Mouse (Mus musculus) C2C12 (cell line): Measurements from ENCODE around the gene Cryaa. TPM values are rescaled to one million over a fixed set of nuclear protein-coding genes. Genes with fewer than 3 reads are reported as not detected.

Experiments
- H3K27me3 ChIP-seq: one replicate; pipeline ENCODE4 v1.6.1; 2011; ENCODE audit not compliant: control insufficient read depth, insufficient read depth, insufficient read length
- H3K36me3 ChIP-seq: one replicate; pipeline ENCODE4 v1.6.1; 2011; ENCODE audit not compliant: control insufficient read depth, insufficient read depth
- H3K4me3 ChIP-seq: one replicate; pipeline ENCODE4 v1.5.1; 2011; ENCODE audit warnings: mild to moderate bottlenecking, control low read depth; ENCODE audit not compliant: poor library complexity, insufficient read depth, severe bottlenecking
- H3K79me2 ChIP-seq: one replicate; pipeline ENCODE4 v1.6.1; 2011; ENCODE audit not compliant: control insufficient read depth, insufficient read depth
- H3K79me3 ChIP-seq: one replicate; pipeline ENCODE4 v1.6.1; 2011; ENCODE audit warnings: low read depth, control low read depth
- H3ac ChIP-seq: one replicate; pipeline ENCODE3; 2011; ENCODE audit warnings: low read depth; ENCODE audit not compliant: control insufficient read depth, insufficient read length
- CEBPB ChIP-seq: IDR thresholded peaks from one replicate; pipeline ENCODE4 v1.6.1; 2011; ENCODE audit warnings: low read depth, mild to moderate bottlenecking, control low read depth, moderate library complexity
- CTCF ChIP-seq: IDR thresholded peaks from one replicate; pipeline ENCODE4 v1.5.1; 2011; ENCODE audit not compliant: control insufficient read depth, insufficient read depth, insufficient read length
- FOSL1 ChIP-seq: IDR thresholded peaks from one replicate; pipeline ENCODE4 v1.8.0; 2011; ENCODE audit warnings: mild to moderate bottlenecking, low read length; ENCODE audit not compliant: poor library complexity, insufficient read depth, severe bottlenecking
- MAX ChIP-seq: IDR thresholded peaks from one replicate; pipeline ENCODE4 v1.6.1; 2011; ENCODE audit warnings: mild to moderate bottlenecking, control low read depth
- MYOD1 ChIP-seq: IDR thresholded peaks from one replicate; pipeline ENCODE4 v1.6.1; 2011; ENCODE audit warnings: low read depth; ENCODE audit not compliant: control insufficient read depth, insufficient read length
- MYOG ChIP-seq: IDR thresholded peaks from one replicate; pipeline ENCODE4 v1.6.1; 2011; ENCODE audit not compliant: control insufficient read depth, insufficient read length; ENCODE audit errors: extremely low read depth
- USF1 ChIP-seq: IDR thresholded peaks from one replicate; pipeline ENCODE4 v1.6.1; 2011; ENCODE audit warnings: low read depth, mild to moderate bottlenecking, control low read depth, moderate library complexity
- polyA plus RNA-seq: library from polyadenylated mRNA; unstranded; fragments of >200 nt; fragmentation: generic; extraction: Trizol; gene quantifications from one replicate; pipeline ENCODE4 v1.2.1, GENCODE M21; 2012; ENCODE audit warnings: missing spikeins

Gene Cryaa
- polyA plus RNA-seq, 1 experiment: not detected

DNA sequence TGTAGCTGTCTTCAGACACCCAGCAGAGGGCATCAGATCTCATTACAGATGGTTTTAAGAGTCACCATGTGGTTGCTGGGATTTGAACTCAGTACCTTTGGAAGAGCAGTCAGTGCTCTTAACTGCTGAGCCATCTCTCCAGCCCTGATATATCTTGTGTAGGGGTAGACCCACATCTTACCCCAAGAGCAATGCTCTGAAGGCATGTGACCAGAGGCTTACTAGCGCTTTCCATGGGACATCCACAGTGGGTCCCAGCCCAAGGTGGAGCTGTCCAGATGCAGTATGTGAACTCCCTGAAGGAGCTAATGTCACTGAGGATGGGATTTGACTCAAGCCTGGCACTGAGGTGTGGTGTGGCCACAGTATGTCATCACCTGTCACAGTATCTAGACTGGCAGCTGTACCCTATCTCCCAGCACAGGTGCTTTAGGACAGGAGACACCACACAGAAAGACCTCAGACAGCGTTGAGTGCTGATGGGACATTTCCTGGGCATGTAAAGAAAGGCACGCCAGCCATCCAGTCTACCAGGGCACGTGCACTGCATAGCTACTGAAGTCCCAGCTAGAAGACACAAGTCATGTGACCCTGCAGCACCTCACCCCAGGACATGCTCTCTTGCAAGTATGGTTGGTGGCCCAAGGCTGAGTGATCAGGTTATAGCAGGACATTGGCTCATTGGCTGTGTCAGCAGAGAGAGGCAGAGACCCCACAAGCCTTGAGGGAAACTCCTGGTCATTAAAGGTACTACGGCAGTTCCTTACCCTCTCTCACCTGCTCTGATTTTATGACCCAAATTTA is 31.2 kb upstream of the Cryaa start:
- Histone ChIP-seq H3K36me3 (peaks cover 55% of the 10 kb centered on the region), H3K27me3 (no peaks in the 10 kb centered on the region), H3K79me2 (peaks cover 14% of the 10 kb centered on the region), H3K4me3 (no peak overlapping the region), H3ac (no peak overlapping the region), H3K79me3 (peaks cover 11% of the 10 kb centered on the region)
- TF ChIP-seq MYOD1 (no peak), FOSL1 (no peak), CEBPB (no peak), MAX (no peak), USF1 (no peak), MYOG (no peak), CTCF (no peak)

DNA sequence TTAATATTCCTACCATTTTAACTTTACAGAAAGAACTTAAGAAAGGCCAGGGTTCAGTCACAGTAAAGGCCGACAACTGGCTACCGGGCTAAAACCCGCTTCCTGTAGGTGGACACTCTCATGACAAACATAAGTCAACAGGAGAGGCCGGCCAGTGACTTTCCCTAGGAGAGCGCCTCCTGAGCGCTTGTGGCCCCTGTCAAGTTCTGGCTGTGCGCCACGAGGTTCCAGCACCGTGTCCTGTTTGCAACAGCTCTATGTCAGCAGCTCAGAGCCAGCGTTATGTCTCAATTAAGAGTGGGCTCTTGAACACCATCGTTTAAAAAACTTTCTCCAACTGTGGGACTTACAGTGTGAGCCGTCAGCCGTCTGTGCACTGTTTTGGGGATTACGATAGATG is 25.5 kb upstream of the Cryaa start:
- H3K27me3 ChIP-seq: no peaks in the 10 kb centered on the region
- H3K79me3 ChIP-seq: peaks cover 68% of the 10 kb centered on the region
- no peak overlapping the region for H3ac ChIP-seq
- no peak for TF ChIP-seq CEBPB
- TF ChIP-seq MYOD1: no peak
- TF ChIP-seq FOSL1: no peak
- no peak for TF ChIP-seq USF1
- no peak for TF ChIP-seq MYOG
- TF ChIP-seq MAX: no peak
- TF ChIP-seq CTCF: no peak
- peaks cover 71% of the 10 kb centered on the region for H3K79me2 ChIP-seq
- no peak overlapping the region for H3K4me3 ChIP-seq
- H3K36me3 ChIP-seq: peaks cover 96% of the 10 kb centered on the region

DNA sequence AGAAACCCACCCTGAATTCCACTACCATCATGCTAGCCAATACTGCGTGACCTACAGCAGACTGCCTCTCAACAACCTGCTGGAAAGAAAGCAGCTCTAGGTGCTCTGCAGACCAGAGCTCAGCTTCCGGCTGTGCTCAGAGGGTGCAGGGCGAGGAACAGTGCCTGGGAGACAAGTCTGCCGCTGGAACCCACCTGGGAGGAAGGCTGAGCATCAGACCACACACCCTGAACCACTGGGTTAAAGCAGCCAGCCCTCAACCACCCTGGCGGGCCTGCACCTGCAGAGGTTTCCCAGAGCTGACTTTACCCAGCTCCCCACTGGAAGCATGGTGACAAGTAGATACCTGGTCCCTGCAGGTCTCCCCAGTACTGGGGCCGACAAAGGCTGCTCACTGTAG is 24.3 kb upstream of the Cryaa start:
- TF ChIP-seq FOSL1: no peak
- TF ChIP-seq MAX: no peak
- TF ChIP-seq CEBPB: no peak
- no peak for TF ChIP-seq CTCF
- no peak for TF ChIP-seq USF1
- no peak for TF ChIP-seq MYOD1
- TF ChIP-seq MYOG: no peak
- Histone ChIP-seq H3K79me3 (peaks cover 79% of the 10 kb centered on the region), H3K4me3 (no peak overlapping the region), H3ac (no peak overlapping the region), H3K36me3 (peaks cover 89% of the 10 kb centered on the region), H3K79me2 (peaks cover 83% of the 10 kb centered on the region), H3K27me3 (no peaks in the 10 kb centered on the region)

DNA sequence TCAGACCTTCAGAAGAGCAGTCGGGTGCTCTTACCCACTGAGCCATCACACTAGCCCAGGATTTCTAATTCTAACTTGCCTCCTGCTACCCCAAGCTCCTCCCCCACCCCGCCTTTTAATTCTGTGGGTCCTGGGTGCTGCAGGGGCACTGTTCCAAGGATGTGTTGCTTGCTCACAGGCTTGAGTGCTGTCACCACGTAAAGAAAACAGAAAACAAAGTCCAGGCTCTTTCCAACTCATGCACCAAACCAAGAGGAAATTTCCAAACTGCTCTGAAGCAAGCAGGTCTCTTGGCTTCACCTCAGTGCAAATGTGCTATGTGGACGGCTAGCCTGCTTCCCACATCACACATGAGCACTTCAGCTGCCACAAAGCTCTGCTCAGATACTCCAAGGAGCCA is 22.2 kb upstream of the Cryaa start:
- H3K79me3 ChIP-seq: peaks cover 73% of the 10 kb centered on the region
- TF ChIP-seq MAX (no peak), CEBPB (no peak), USF1 (no peak)

DNA sequence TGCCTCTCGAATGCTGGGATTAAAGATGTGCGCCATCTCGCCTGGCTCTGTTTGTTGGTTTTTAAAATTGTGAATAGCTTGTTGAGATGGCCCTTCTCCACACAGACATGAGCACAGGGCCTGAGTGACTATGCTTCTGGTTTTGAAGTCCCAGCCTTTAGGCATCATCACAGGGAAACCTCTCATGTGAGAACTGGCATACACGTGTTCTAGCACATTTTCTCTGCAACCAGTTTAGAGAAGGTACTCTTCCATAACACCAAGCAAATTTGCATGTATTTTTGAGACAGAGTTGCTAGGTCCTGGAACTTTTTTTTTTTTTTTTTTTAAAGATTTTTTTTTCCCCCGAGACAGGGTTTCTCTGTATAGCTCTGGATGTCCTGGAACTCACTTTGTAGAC is 20.9 kb upstream of the Cryaa start:
- no peak overlapping the region for H3ac ChIP-seq
- H3K79me3 ChIP-seq: peaks cover 66% of the 10 kb centered on the region
- no peaks in the 10 kb centered on the region for H3K27me3 ChIP-seq
- H3K79me2 ChIP-seq: peaks cover 69% of the 10 kb centered on the region
- no peak overlapping the region for H3K4me3 ChIP-seq
- no peak for TF ChIP-seq MYOD1
- no peak for TF ChIP-seq USF1
- no peak for TF ChIP-seq CEBPB
- no peak for TF ChIP-seq MYOG
- TF ChIP-seq MAX: no peak
- no peak for TF ChIP-seq CTCF
- no peak for TF ChIP-seq FOSL1
- H3K36me3 ChIP-seq: peaks cover 55% of the 10 kb centered on the region

More for the DNA sequence above, 22.2 kb upstream of the Cryaa start:
- peaks cover 69% of the 10 kb centered on the region for H3K36me3 ChIP-seq
- H3K27me3 ChIP-seq: no peaks in the 10 kb centered on the region
- H3K4me3 ChIP-seq: no peak overlapping the region
- peaks cover 82% of the 10 kb centered on the region for H3K79me2 ChIP-seq
- H3ac ChIP-seq: no peak overlapping the region
